Mouse (Mus musculus) liver, embryonic 12.5 days (tissue): ENCODE data around the gene Tbx3. TPM values are rescaled to one million over a fixed set of nuclear protein-coding genes. Genes with fewer than 3 reads are reported as not detected.

Experiments used
- ATAC-seq: fragments of 200-750 bp; cut with Nextera tagmentation; 2 replicates; pipeline ENCODE4 v1.8.0; 2017; ENCODE audit warnings: moderate number of reproducible peaks, mild to moderate bottlenecking, moderate library complexity
- H3K27ac ChIP-seq: fragments of 300-500 bp; sonication (generic); 2 replicates; pipeline ENCODE4 v1.5.1; 2016; ENCODE audit warnings: mild to moderate bottlenecking
- H3K27me3 ChIP-seq: fragments of 300-500 bp; sonication (generic); replicated peaks from 2 replicates; pipeline ENCODE4 v1.6.1; 2016; ENCODE audit warnings: mild to moderate bottlenecking, moderate library complexity
- H3K36me3 ChIP-seq: fragments of 300-500 bp; sonication (generic); 2 replicates; pipeline ENCODE4 v1.6.1; 2016; ENCODE audit warnings: mild to moderate bottlenecking, moderate library complexity
- H3K4me1 ChIP-seq: fragments of 300-500 bp; sonication (generic); 2 replicates; pipeline ENCODE4 v1.6.1; 2016
- H3K4me2 ChIP-seq: fragments of 300-500 bp; sonication (generic); 2 replicates; pipeline ENCODE4 v1.6.1; 2016; ENCODE audit warnings: mild to moderate bottlenecking, moderate library complexity
- H3K4me3 ChIP-seq: fragments of 300-500 bp; sonication (generic); 2 replicates; pipeline ENCODE4 v1.5.1; 2016; ENCODE audit warnings: mild to moderate bottlenecking, moderate library complexity
- H3K9ac ChIP-seq: fragments of 300-500 bp; sonication (generic); 2 replicates; pipeline ENCODE4 v1.6.1; 2016; ENCODE audit warnings: mild to moderate bottlenecking, moderate library complexity
- H3K9me3 ChIP-seq: fragments of 300-500 bp; sonication (generic); replicated peaks from 2 replicates; pipeline ENCODE4 v1.6.1; 2016; ENCODE audit warnings: mild to moderate bottlenecking, moderate library complexity
- WGBS: fragments of 180-500 bp; shearing (Covaris S2); methylation state at CpG from one replicate; pipeline ENCODE4 v1.1.7; 2016; ENCODE audit not compliant: insufficient replicate concordance; 5-methylcytosine and 5-hydroxymethylcytosine counted together
- polyA plus RNA-seq: library from polyadenylated mRNA; unstranded; fragments of >200 nt; fragmentation: Nextera tagmentation; extraction: Ambion mirVana; gene quantifications from 2 replicates; pipeline ENCODE4 v1.2.1, GENCODE M21; 2016

Gene Tbx3
- polyA plus RNA-seq, 1 experiment from 2014 or later, result 10.7 TPM

DNA sequence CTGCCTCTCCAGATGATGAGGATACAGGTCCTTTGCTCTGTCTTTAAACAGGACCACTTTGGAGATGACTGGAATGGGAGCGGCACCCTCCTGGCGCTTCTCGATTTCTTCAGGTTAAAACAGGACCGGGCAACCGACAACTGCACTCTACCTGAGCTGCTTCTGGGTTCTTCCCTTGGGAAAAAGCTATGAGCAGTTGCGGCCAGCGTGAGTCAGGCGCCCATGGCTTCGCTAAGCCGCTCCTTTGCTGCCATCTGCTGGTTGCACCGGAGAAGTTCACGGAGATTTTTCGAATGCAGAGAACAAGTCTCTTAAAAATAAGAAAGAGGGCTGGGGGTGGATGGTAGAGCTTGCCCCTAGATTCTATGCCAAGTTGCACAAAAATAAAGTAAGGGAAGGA is 20.6 kb downstream of the Tbx3 start:
- Histone ChIP-seq H3K27ac (no peak overlapping the region), H3K27me3 (peaks cover 49% of the 10 kb centered on the region), H3K4me1 (no peaks in the 10 kb centered on the region), H3K4me3 (no peak overlapping the region), H3K4me2 (no peak overlapping the region), H3K9me3 (no peaks in the 10 kb centered on the region), H3K9ac (no peak overlapping the region), H3K36me3 (no peaks in the 10 kb centered on the region)
- WGBS, result 1% methylated on average over 13 of the region's 13 CpGs
- no peak for ATAC-seq

DNA sequence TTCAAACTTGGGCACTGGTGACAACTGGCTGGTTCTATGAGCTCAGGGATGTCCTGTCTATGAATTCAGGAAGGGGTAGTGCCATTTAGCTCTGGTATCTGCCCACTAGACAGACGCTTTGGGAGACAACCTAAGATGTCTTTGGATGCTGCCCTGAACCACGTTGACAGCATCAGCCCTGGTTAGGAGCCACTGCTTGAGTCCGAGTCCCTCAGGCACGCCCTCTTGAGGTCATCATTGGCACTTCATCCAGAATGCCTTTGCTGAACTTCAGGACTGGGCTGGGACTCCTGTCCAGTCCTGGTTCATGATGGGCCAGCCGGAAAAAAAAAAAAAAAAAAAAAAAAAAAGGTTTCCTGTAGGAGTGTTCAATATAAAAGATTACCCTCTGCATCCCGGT is 22.0 kb downstream of the Tbx3 start:
- Histone ChIP-seq H3K27me3 (peaks cover 36% of the 10 kb centered on the region), H3K36me3 (no peaks in the 10 kb centered on the region)

DNA sequence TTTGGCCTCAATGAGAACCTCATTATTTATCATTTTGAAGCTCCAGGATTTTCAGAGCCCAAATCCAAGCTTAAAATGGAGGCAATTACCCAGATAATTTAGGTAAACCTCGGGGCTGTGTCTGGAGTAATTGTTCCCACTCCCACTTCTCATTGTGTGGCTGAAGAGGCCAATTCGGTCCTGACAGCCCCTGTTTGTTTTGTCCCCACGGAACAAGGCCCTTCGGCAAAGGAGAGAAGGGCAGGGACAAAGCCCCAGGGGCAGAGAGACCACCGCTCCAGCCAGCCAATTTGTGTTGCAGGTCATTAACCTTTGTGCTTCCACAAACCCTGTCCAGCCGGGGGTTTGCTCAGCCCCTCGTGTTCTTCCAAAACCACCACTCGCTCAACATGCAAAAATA is 24.4 kb downstream of the Tbx3 start:
- H3K27ac ChIP-seq, result no peak overlapping the region
- H3K4me2 ChIP-seq, result no peak overlapping the region
- no peaks in the 10 kb centered on the region for H3K36me3 ChIP-seq
- H3K4me3 ChIP-seq, result no peak overlapping the region
- WGBS, result 42% methylated on average over 8 of the region's 8 CpGs
- H3K9ac ChIP-seq, result no peak overlapping the region
- H3K9me3 ChIP-seq, result no peaks in the 10 kb centered on the region
- H3K27me3 ChIP-seq, result peaks cover 11% of the 10 kb centered on the region
- no peaks in the 10 kb centered on the region for H3K4me1 ChIP-seq
- ATAC-seq, result no peak

More for the DNA sequence above, 22.0 kb downstream of the Tbx3 start:
- Histone ChIP-seq H3K4me2 (no peak overlapping the region), H3K9me3 (no peaks in the 10 kb centered on the region), H3K4me3 (no peak overlapping the region), H3K4me1 (no peaks in the 10 kb centered on the region), H3K9ac (no peak overlapping the region), H3K27ac (no peak overlapping the region)
- 27% methylated on average over 6 of the region's 6 CpGs for WGBS
- no peak for ATAC-seq

DNA sequence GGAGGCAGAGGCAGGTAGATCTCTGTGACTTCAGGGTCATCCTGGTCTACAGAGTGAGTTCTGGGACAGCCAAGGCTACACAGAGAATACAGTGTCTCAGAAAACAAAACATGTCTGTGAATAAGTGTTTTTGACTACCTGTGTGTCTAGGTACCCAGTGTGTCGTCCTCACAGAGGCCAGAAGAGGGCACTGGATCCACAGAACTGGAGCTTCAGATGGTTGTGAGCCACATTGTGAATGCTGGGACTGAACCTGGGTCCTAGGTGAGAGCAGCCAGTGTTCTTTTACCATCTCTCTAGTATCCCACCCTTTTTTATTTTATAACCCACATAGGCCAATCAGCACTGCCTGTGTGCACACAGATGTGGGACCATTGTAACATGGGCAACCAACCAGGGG is 32.6 kb downstream of the Tbx3 start:
- 56% methylated on average over 1 of the region's 1 CpGs for WGBS

DNA sequence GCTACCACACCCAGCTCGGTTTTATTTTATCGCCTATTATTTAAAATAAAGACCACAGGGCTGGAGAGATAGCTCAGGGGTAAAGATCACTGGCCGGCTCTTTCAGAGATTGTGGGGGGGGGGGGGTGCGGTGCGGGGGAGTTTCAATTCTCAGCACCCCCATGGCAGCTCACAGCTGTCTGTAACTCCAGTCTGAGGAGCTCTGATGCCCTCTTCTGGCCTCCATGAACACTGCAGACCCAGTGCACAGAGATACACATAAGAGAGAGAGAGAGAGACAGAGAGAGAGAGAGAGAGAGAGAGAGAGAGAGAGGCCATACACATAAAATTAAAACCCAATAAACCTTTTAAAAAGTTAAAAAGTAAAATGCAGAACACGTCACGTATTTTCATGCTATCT is 34.4 kb downstream of the Tbx3 start:
- 0 out of 2 replicates have a peak, but pooled peaks cover 6% of the 10 kb centered on the region for H3K9me3 ChIP-seq
- ATAC-seq, result no peak
- WGBS, result 49% methylated on average over 7 of the region's 7 CpGs
- no peak overlapping the region for H3K27ac ChIP-seq
- H3K27me3 ChIP-seq, result peaks cover 47% of the 10 kb centered on the region
- H3K4me3 ChIP-seq, result no peak overlapping the region
- no peak overlapping the region for H3K9ac ChIP-seq
- H3K36me3 ChIP-seq, result no peaks in the 10 kb centered on the region
- no peaks in the 10 kb centered on the region for H3K4me1 ChIP-seq
- H3K4me2 ChIP-seq, result no peak overlapping the region

More for the DNA sequence above, 32.6 kb downstream of the Tbx3 start:
- H3K9ac ChIP-seq, result no peak overlapping the region
- no peak for ATAC-seq
- no peaks in the 10 kb centered on the region for H3K36me3 ChIP-seq
- H3K4me2 ChIP-seq, result no peak overlapping the region
- H3K9me3 ChIP-seq, result no peaks in the 10 kb centered on the region
- no peak overlapping the region for H3K27ac ChIP-seq
- H3K4me1 ChIP-seq, result no peaks in the 10 kb centered on the region
- peaks cover 41% of the 10 kb centered on the region for H3K27me3 ChIP-seq
- H3K4me3 ChIP-seq, result no peak overlapping the region

DNA sequence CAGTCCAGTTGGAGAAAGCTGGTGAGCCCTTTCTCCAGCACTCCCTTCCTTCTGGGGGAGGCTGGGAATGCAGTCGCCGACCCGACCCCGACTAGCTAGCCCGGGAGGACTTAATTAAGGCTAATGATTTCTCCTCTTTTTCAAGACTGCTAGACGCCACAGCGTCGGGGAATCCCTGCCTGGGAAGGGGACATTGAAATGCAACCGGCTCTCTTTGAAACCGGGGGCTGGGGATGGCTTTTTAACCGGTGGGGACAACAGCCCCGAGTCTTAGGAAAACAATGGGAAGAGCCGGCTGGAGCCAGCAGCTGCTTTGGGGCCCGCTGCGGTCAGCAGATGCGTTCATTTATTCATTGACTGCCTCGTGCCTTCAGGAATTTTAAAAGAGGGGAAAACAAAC is 36.0 kb downstream of the Tbx3 start:
- Histone ChIP-seq H3K4me1 (no peaks in the 10 kb centered on the region), H3K9ac (no peak overlapping the region), H3K4me2 (peak overlapping the region; percentile 33), H3K9me3 (0 out of 2 replicates have a peak, but pooled peaks cover 6% of the 10 kb centered on the region), H3K4me3 (no peak overlapping the region), H3K27ac (no peak overlapping the region), H3K27me3 (peaks cover 47% of the 10 kb centered on the region), H3K36me3 (no peaks in the 10 kb centered on the region)
- ATAC-seq, result no peak
- 4% methylated on average over 17 of the region's 17 CpGs for WGBS

DNA sequence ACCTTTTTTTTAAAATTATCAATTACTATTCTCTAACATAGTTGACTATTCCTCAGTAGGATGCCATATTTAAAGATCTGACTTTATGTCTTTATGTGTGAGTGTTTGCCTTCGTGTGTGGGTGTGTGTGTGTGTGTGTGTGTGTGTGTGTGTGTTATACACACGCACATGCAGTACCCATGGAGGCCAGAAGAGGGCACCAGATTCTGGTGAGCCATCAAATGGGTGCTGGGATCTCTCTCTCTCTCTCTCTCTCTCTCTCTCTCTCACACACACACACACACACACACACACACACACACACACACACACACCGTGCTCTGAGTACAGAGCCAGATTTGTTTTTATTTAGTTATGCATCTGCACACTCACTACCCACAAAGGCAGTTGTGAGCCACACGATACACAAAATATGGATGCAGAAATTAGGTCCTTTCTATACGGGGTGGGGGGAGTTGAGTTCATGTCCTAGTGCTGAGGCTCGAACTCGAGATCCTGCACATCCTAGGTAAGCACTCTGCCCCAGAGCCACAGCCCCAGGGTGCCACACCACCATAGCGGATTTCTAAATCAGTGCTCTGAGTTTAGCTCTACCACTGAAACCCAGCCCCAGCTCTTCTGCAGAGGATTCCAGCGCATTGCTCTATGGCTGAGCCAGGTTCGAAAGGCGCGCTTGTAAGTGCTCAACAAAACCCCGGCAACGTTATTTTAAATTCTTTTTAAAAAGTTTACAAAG is 38.5 kb downstream of the Tbx3 start:
- Histone ChIP-seq H3K4me3 (no peak overlapping the region), H3K36me3 (no peaks in the 10 kb centered on the region), H3K9ac (no peak overlapping the region), H3K4me1 (no peaks in the 10 kb centered on the region), H3K4me2 (no peak overlapping the region), H3K27me3 (peaks cover 38% of the 10 kb centered on the region), H3K9me3 (0 out of 2 replicates have a peak, but pooled peaks cover 6% of the 10 kb centered on the region), H3K27ac (no peak overlapping the region)
- WGBS, result 76% methylated on average over 14 of the region's 14 CpGs
- no peak for ATAC-seq

DNA sequence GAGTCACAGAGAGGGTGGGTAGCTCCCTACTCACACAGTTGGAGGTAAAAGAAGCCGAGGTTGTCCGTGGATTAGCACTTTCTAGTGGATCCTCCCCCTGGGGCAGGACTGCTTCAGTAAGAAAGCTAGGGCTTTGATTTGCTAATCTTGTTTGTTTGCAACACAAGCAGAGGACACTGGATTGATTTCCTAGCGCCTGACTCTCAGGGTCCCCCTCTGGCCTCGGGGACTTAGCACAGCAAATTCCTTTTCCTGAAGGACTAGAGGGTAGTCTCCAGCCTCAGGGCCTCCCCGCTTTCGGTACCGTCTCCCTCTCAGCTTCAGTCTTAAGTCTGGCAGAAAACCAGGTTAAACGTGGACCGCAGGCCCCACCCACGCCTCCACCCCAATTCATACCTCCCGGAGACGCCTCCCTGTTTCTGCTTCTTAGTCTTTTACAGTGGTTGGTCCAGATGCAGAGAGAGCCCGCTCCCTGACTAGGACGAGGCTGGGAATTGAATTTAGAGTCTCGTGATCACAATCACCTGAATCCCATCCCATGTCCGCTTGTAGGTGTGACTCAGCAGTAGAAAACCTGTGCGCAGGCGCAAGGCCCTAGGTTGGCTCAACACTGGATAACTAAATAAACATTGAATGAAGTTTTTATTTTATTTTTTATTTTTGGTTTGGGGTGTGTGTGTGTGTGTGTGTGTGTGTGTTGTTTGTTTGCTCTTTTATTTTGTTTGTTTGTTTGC is 39.5 kb downstream of the Tbx3 start:
- H3K9me3 ChIP-seq, result 0 out of 2 replicates have a peak, but pooled peaks cover 6% of the 10 kb centered on the region
- H3K36me3 ChIP-seq, result no peaks in the 10 kb centered on the region
- ATAC-seq, result no peak
- H3K27me3 ChIP-seq, result peaks cover 38% of the 10 kb centered on the region
- no peak overlapping the region for H3K27ac ChIP-seq
- 38% methylated on average over 18 of the region's 18 CpGs for WGBS
- no peak overlapping the region for H3K4me3 ChIP-seq
- H3K4me1 ChIP-seq, result no peaks in the 10 kb centered on the region
- no peak overlapping the region for H3K9ac ChIP-seq
- H3K4me2 ChIP-seq, result no peak overlapping the region

DNA sequence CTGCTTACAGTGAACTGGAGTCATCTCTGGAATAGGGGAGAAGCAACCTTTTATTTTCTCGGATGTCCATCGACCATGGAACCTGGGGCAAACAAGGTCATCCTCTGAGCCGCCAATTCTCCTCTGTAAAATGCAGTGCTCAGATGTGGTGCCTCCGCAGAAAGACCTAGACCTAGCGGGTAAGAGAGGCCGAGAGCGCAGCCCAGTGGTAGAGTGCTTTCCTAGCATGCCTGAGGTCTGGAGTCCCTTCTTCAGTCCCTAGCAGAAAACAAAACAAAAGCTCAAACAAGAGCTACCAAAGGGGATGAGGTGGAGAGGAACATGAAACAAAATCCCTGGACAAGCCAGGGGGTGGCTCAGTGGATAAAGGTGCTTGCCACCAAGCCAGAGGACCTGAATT is 40.3 kb downstream of the Tbx3 start:
- no peak for ATAC-seq
- WGBS, result 39% methylated on average over 7 of the region's 7 CpGs

DNA sequence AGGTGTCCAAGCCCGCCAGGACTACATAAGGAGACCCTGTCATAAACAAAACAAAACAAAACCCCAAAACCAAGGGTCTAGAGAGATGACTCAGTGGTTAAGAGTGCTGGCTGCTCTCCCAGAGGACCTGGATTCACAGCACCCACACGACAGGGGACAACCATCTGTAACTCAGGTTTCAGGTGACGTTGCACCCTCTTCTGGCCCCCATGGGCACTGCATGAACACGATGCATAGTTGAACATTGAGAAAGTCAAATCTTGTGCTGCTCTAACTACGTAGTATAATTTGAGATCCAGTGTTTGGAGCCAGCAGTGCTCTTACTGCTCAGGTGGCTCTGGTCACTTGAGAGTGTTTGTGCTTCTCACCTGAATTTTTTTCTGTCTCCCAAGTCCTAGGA is 41.2 kb downstream of the Tbx3 start:
- no peak for ATAC-seq
- 0 out of 2 replicates have a peak, but pooled peaks cover 6% of the 10 kb centered on the region for H3K9me3 ChIP-seq

More for the DNA sequence above, 40.3 kb downstream of the Tbx3 start:
- Histone ChIP-seq H3K4me1 (no peaks in the 10 kb centered on the region), H3K4me3 (no peak overlapping the region), H3K9me3 (0 out of 2 replicates have a peak, but pooled peaks cover 6% of the 10 kb centered on the region), H3K4me2 (no peak overlapping the region), H3K27me3 (peaks cover 34% of the 10 kb centered on the region), H3K27ac (no peak overlapping the region), H3K9ac (no peak overlapping the region), H3K36me3 (no peaks in the 10 kb centered on the region)

DNA sequence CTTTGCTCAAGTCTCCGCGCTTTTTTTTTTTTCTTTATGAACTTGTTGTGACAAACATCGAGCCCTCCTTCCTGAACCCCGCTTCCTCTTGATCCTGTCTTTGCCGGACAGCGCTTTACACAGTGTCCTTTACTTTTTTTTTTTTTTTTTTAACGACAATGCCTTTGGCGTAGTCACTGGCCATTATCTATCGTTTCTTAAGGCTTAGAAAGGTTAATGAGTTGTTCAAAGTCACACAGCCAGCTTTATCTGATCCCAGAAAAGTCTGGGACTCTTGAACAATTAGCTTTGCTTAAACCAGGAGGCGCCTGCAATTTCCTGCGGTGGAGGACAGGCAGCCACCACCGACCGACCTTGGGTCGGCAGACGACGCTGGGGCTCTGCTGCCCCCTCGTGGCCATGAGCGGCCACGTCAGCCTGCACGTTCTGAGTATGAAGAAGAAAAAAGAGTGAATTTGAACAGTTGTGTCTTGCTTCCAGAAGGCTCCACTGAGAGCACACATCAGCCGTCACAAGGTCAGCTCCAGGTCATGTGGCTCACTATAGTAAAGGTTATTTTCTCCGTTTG is 42.3 kb downstream of the Tbx3 start:
- Histone ChIP-seq H3K9ac (no peak overlapping the region), H3K9me3 (0 out of 2 replicates have a peak, but pooled peaks cover 6% of the 10 kb centered on the region), H3K36me3 (no peaks in the 10 kb centered on the region), H3K4me1 (no peaks in the 10 kb centered on the region), H3K4me3 (no peak overlapping the region), H3K27me3 (peaks cover 14% of the 10 kb centered on the region), H3K4me2 (peak overlapping the region; percentile 41), H3K27ac (no peak overlapping the region)
- WGBS, result 5% methylated on average over 22 of the region's 22 CpGs
- ATAC-seq, result no peak

More for the DNA sequence above, 41.2 kb downstream of the Tbx3 start:
- Histone ChIP-seq H3K4me3 (no peak overlapping the region), H3K27me3 (peaks cover 25% of the 10 kb centered on the region), H3K27ac (no peak overlapping the region), H3K4me2 (no peak overlapping the region), H3K36me3 (no peaks in the 10 kb centered on the region), H3K4me1 (no peaks in the 10 kb centered on the region), H3K9ac (no peak overlapping the region)
- WGBS, result 64% methylated on average over 5 of the region's 5 CpGs
